Mouse (Mus musculus) lung, postnatal 0 days (tissue): ENCODE measurements at regions not wholly inside any gene's neighbourhood (a gene's known extent, or its start where the extent isn't known, plus 50 kb on each side); places are given as distances from the start of the nearest gene placed in this dataset.

Source experiments
- CTCF ChIP-seq: IDR thresholded peaks from 2 replicates; pipeline ENCODE4 v1.5.1; 2016; ENCODE audit warnings: antibody characterized with exemption, mild to moderate bottlenecking
- EP300 ChIP-seq: IDR thresholded peaks from 2 replicates; pipeline ENCODE4 v1.6.1; 2016; ENCODE audit warnings: antibody characterized with exemption, mild to moderate bottlenecking, control low read depth

DNA sequence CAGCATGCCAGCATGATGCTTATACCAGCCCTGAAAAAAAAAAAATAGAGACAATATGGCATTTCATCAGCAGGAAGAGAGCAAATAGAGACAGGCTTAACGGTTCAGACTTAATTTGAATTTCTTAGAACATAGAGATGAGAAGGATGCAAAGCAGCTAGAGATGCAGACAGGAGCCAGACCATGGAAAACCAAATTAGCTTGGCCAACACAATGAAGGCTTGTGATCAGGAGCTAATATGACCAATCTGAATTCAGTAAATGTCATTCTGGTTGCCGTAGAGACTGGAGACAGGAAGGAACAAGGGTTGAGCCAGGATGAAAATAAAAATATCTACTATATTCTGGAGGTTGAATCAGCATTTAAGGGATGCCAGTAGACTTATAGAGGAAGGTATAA is 248.3 kb upstream of the Gm10192 start:
- TF ChIP-seq EP300 (no peak), CTCF (no peak)
